Mouse (Mus musculus) hindbrain, embryonic 11.5 days (tissue): ENCODE results near the gene Olfr571. TPM values are rescaled to one million over a fixed set of nuclear protein-coding genes. Genes with fewer than 3 reads are reported as not detected.

Experiments used
- ATAC-seq: fragments of 200-750 bp; cut with Nextera tagmentation; 2 replicates; pipeline ENCODE4 v1.8.0; 2017; ENCODE audit warnings: mild to moderate bottlenecking, moderate TSS enrichment, moderate library complexity; ENCODE audit not compliant: low FRiP score
- DNase-seq: peaks from one replicate; pipeline ENCODE4 v3.0.0-alpha.2; 2015; ENCODE audit warnings: low spot score
- H3K27ac ChIP-seq: fragments of 300-500 bp; sonication (generic); 2 replicates; pipeline ENCODE4 v1.5.1; 2014; ENCODE audit warnings: mild to moderate bottlenecking, low read depth, low read length
- H3K27me3 ChIP-seq: fragments of 300-500 bp; sonication (generic); 2 replicates; pipeline ENCODE4 v1.6.1; 2014; ENCODE audit warnings: mild to moderate bottlenecking, low read length, moderate library complexity, mixed read lengths; ENCODE audit not compliant: control insufficient read depth, insufficient read depth
- H3K36me3 ChIP-seq: fragments of 300-500 bp; sonication (generic); 2 replicates; pipeline ENCODE4 v1.6.1; 2014; ENCODE audit warnings: mild to moderate bottlenecking, low read length, moderate library complexity, mixed read lengths; ENCODE audit not compliant: control insufficient read depth, insufficient read depth
- H3K4me1 ChIP-seq: fragments of 300-500 bp; sonication (generic); replicated peaks from 2 replicates; pipeline ENCODE4 v1.6.1; 2014; ENCODE audit warnings: low read length, mixed read lengths; ENCODE audit not compliant: control insufficient read depth, insufficient read depth
- H3K4me2 ChIP-seq: fragments of 300-500 bp; sonication (generic); replicated peaks from 2 replicates; pipeline ENCODE4 v1.6.1; 2014; ENCODE audit warnings: mild to moderate bottlenecking, low read depth, low read length
- H3K4me3 ChIP-seq: fragments of 300-500 bp; sonication (generic); 2 replicates; pipeline ENCODE4 v1.5.1; 2014; ENCODE audit warnings: low read depth, low read length
- H3K9ac ChIP-seq: fragments of 300-500 bp; sonication (generic); 2 replicates; pipeline ENCODE4 v1.6.1; 2014; ENCODE audit warnings: low read depth, low read length
- H3K9me3 ChIP-seq: fragments of 300-500 bp; sonication (generic); 2 replicates; pipeline ENCODE4 v1.6.1; 2016; ENCODE audit warnings: low read length; ENCODE audit not compliant: control insufficient read depth
- WGBS: fragments of 180-500 bp; shearing (Covaris S2); extraction: QIAGEN DNeasy Blood & Tissue Kit; methylation state at CpG from one replicate; pipeline ENCODE4 v1.1.7; 2014; 5-methylcytosine and 5-hydroxymethylcytosine counted together
- polyA plus RNA-seq: library from polyadenylated mRNA; unstranded; fragments of >200 nt; fragmentation: Nextera tagmentation; extraction: Ambion mirVana; gene quantifications from 2 replicates; pipeline ENCODE4 v1.2.1, GENCODE M21; 2014

The Olfr571 gene
- polyA plus RNA-seq = not detected in 2 replicates

GRCm38 (mm10) chr7:102917032-102917875 lies at the start of gene Olfr571:
Gene Olfr571, minus strand, starts transcription at chr7:102917536.
- no peak within 1 kb of the TSS for H3K4me2 ChIP-seq
- no peak within 1 kb of the TSS for H3K4me3 ChIP-seq
- ATAC-seq (peak; percentile 72), DNase-seq (peak; percentile 4)
- no peak within 1 kb of the TSS for H3K27ac ChIP-seq
- no peaks in the 10 kb centered on the region for H3K4me1 ChIP-seq
- H3K9me3 ChIP-seq = no peaks in the 10 kb centered on the region
- H3K9ac ChIP-seq = no peak within 1 kb of the TSS
- H3K27me3 ChIP-seq = no peaks in the 10 kb centered on the region
- 65% methylated on average over 4 of the region's 4 CpGs for WGBS
- no peaks in the 10 kb centered on the region for H3K36me3 ChIP-seq

- H3K4me3 ChIP-seq = no peak within 1 kb of the TSS
- no peaks in the 10 kb centered on the region for H3K36me3 ChIP-seq
- DNase-seq (no peak), ATAC-seq (no peak)
- no peaks in the 10 kb centered on the region for H3K9me3 ChIP-seq
- H3K4me2 ChIP-seq = no peak within 1 kb of the TSS
- H3K27me3 ChIP-seq = no peaks in the 10 kb centered on the region
- H3K4me1 ChIP-seq = no peaks in the 10 kb centered on the region
- H3K9ac ChIP-seq = no peak within 1 kb of the TSS
- no peak within 1 kb of the TSS for H3K27ac ChIP-seq
- 65% methylated on average over 2 of the region's 2 CpGs for whole genome bisulfite sequencing
Observed at GRCm38 (mm10) chr7:102962360-102962759, 45.0 kb upstream of the Olfr571 start, which contains the start of gene Olfr576. Gene Olfr576, plus strand, starts transcription at chr7:102962660.

DNA sequence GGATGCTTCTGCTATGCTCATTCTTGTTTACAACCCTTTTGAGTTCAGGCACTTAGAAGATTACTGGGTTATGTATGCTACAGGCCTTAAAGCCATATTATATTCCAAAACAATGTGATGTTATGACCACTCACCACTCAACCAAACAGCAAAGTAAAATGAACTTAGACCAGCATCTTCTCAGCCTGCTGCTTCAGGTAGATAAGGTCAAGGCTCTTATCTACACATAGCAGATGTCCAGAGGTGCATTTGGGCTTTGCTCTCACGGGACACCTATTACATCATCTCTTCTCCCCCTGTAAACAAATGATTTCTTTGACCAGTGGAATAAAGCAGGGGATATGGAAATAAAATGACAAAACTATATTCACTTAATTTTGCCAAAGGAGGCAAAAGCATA lies 41.3 kb upstream of the Olfr571 start, which contains the start of gene Olfr575:
TSS of gene Olfr575 (minus strand) at position 183 of the 400 bp plus-strand sequence.
- ATAC-seq = no peak
- Histone ChIP-seq H3K9me3 (no peaks in the 10 kb centered on the region), H3K27me3 (no peaks in the 10 kb centered on the region), H3K27ac (no peak within 1 kb of the TSS), H3K36me3 (no peaks in the 10 kb centered on the region), H3K4me1 (no peaks in the 10 kb centered on the region), H3K9ac (no peak within 1 kb of the TSS), H3K4me2 (no peak within 1 kb of the TSS), H3K4me3 (no peak within 1 kb of the TSS)
- no peak for DNase-seq
- WGBS = 62% methylated on average over 1 of the region's 1 CpGs

GRCm38 (mm10) chr7:102958137-102958536 lies 40.8 kb upstream of the Olfr571 start:
- no peaks in the 10 kb centered on the region for H3K4me1 ChIP-seq
- ATAC-seq (no peak), DNase-seq (no peak)
- H3K9ac ChIP-seq = no peak overlapping the region
- WGBS = 88% methylated on average over 3 of the region's 3 CpGs
- no peak overlapping the region for H3K4me2 ChIP-seq
- H3K27ac ChIP-seq = no peak overlapping the region
- H3K27me3 ChIP-seq = no peaks in the 10 kb centered on the region
- no peaks in the 10 kb centered on the region for H3K9me3 ChIP-seq
- H3K36me3 ChIP-seq = no peaks in the 10 kb centered on the region
- H3K4me3 ChIP-seq = no peak overlapping the region

- Histone ChIP-seq H3K9ac (no peak overlapping the region), H3K4me2 (no peak overlapping the region), H3K27me3 (no peaks in the 10 kb centered on the region), H3K36me3 (no peaks in the 10 kb centered on the region), H3K4me1 (no peaks in the 10 kb centered on the region), H3K9me3 (no peaks in the 10 kb centered on the region), H3K27ac (no peak overlapping the region), H3K4me3 (no peak overlapping the region)
- ATAC-seq (no peak), DNase-seq (no peak)
- 64% methylated on average over 1 of the region's 1 CpGs for WGBS
Observed at GRCm38 (mm10) chr7:102950732-102951131, 33.4 kb upstream of the Olfr571 start.

GRCm38 (mm10) chr7:102948167-102948566 lies 30.8 kb upstream of the Olfr571 start, which contains the start of gene Olfr574:
Gene Olfr574, plus strand, starts transcription at chr7:102948467.
- Histone ChIP-seq H3K4me2 (no peak within 1 kb of the TSS), H3K9ac (no peak within 1 kb of the TSS), H3K9me3 (no peaks in the 10 kb centered on the region), H3K4me3 (no peak within 1 kb of the TSS), H3K36me3 (no peaks in the 10 kb centered on the region), H3K27ac (no peak within 1 kb of the TSS), H3K4me1 (no peaks in the 10 kb centered on the region), H3K27me3 (no peaks in the 10 kb centered on the region)
- 100% methylated on average over 1 of the region's 1 CpGs for WGBS
- ATAC-seq (no peak), DNase-seq (no peak)

DNA sequence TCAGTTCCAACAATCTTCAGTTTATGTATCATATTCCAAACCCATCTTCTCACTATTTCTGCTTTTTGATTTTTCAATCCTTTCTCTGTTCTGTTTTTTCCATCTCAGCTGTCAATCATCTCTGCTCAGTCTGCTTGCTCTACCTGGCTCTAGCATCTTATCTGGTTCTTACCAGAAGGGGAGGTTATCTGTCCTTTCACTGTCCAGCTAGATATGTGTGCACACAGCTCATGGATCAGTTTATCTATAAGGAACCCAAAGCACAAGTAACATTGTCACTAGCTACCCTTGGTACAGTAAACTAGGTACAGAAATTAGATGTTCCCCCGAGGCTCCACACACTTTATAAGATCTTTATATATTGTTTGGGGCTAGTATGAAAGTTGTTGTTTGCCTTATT lies 26.1 kb upstream of the Olfr571 start:
- 89% methylated on average over 1 of the region's 1 CpGs for WGBS
- H3K4me3 ChIP-seq = no peak overlapping the region
- no peak overlapping the region for H3K27ac ChIP-seq
- no peaks in the 10 kb centered on the region for H3K9me3 ChIP-seq
- no peak for ATAC-seq
- no peak for DNase-seq
- H3K36me3 ChIP-seq = no peaks in the 10 kb centered on the region
- no peaks in the 10 kb centered on the region for H3K27me3 ChIP-seq
- no peaks in the 10 kb centered on the region for H3K4me1 ChIP-seq
- H3K4me2 ChIP-seq = no peak overlapping the region
- no peak overlapping the region for H3K9ac ChIP-seq

- no peak for ATAC-seq
- H3K27ac ChIP-seq = no peak within 1 kb of the TSS
- H3K9ac ChIP-seq = no peak within 1 kb of the TSS
- 93% methylated on average over 2 of the region's 2 CpGs for WGBS
- H3K4me3 ChIP-seq = no peak within 1 kb of the TSS
- H3K36me3 ChIP-seq = no peaks in the 10 kb centered on the region
- no peaks in the 10 kb centered on the region for H3K4me1 ChIP-seq
- H3K27me3 ChIP-seq = no peaks in the 10 kb centered on the region
- DNase-seq = no peak
- no peak within 1 kb of the TSS for H3K4me2 ChIP-seq
- no peaks in the 10 kb centered on the region for H3K9me3 ChIP-seq
Observed at GRCm38 (mm10) chr7:102942475-102942874, 25.1 kb upstream of the Olfr571 start, which contains the start of gene Olfr573-ps1. Gene Olfr573-ps1, minus strand, starts transcription at chr7:102942575.

DNA sequence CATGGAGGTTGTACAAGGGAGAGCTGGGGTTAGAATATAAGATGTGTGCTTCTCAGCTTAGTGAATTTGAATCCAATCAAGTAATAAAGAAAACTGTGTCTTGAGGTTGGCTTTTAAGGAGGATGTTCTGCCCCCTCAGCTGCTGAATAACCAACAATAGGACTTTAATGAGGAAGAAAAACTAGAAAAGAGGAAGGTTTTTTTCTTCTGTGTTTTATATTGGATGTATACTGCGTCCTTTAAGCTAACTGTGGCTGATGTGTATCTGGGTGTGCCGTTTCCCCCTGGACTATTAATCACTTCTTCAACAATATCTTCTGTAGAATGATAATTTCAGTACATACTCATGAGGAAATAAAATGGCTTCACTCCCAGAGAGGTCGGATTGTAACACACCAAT lies 9.8 kb upstream of the Olfr571 start:
- no peak for ATAC-seq
- no peak for DNase-seq
- H3K4me1 ChIP-seq = no peaks in the 10 kb centered on the region
- H3K9ac ChIP-seq = no peak overlapping the region
- no peak overlapping the region for H3K4me3 ChIP-seq
- H3K36me3 ChIP-seq = no peaks in the 10 kb centered on the region
- H3K27me3 ChIP-seq = no peaks in the 10 kb centered on the region
- H3K27ac ChIP-seq = no peak overlapping the region
- 79% methylated on average over 3 of the region's 3 CpGs for WGBS
- no peaks in the 10 kb centered on the region for H3K9me3 ChIP-seq
- no peak overlapping the region for H3K4me2 ChIP-seq
